Mouse (Mus musculus): ENCODE data around the gene Hdac11. TPM values are rescaled to one million over a fixed set of nuclear protein-coding genes. Genes with fewer than 3 reads are reported as not detected.

Gene Hdac11
- total RNA-seq, 2 experiments from 2014 or later: 9.4 to 12.6 TPM

Other genes starting within 250 kb of the Hdac11 start
- 100 to 1,000 TPM; 127 to 142 TPM for gene Iqsec1, start 168.0 kb upstream of the Hdac11 start, total RNA-seq (2021)
- 10 to 100 TPM in 1 of 2 experiments, 1 to 10 TPM in 1; 9.4 to 11.1 TPM for gene Nup210, start 39.8 kb upstream of the Hdac11 start, total RNA-seq (2021)
- 100 to 1,000 TPM; 143 to 154 TPM for gene Fbln2, start 55.8 kb downstream of the Hdac11 start, total RNA-seq (2021)